Mouse (Mus musculus) adrenal gland, postnatal 25 days (tissue): ENCODE measurements around the gene Gm27027. TPM values are rescaled to one million over a fixed set of nuclear protein-coding genes. Genes with fewer than 3 reads are reported as not detected.
A peak's percentile ranks its signal among the peaks of the same experiment; 100 is the strongest.

Experiments
- DNase-seq: peaks from one replicate; pipeline ENCODE4 v3.0.0; 2021; ENCODE audit warnings: mixed read lengths
- total RNA-seq: library from RNA; stranded (reverse); gene quantifications from 2 replicates; pipeline ENCODE4 v1.2.3, GENCODE M21; 2021

The Gm27027 gene
- total RNA-seq, 1 experiment from 2014 or later = not detected

GRCm38 (mm10) chr2:93928866-93929265 is 67.3 kb downstream of the Gm27027 start:
- no peak for DNase-seq

- no peak for DNase-seq
Observed at GRCm38 (mm10) chr2:93927701-93928437, 68.3 kb downstream of the Gm27027 start.

DNA sequence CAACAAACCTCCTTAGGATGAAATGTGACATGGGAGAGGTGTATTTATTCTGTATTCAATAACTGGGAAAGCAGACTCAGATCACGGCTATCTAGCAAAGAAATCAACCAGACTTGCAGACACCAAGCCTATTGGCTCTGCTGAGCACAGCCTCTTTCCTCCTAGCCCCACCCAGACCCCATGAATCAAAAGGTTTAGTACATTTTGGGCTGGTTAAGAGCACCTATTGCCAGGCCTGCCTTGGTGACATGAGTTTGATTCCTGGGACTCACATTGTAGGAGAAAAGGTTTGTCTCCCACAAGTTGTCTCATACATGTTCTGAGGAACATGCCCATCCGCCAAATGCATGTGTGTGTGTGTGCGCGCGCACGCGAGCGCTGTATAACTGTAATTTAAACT is 70.0 kb downstream of the Gm27027 start:
- DNase-seq = no peak

- no peak for DNase-seq
Observed at GRCm38 (mm10) chr2:93919093-93919492, 77.1 kb downstream of the Gm27027 start.

DNA sequence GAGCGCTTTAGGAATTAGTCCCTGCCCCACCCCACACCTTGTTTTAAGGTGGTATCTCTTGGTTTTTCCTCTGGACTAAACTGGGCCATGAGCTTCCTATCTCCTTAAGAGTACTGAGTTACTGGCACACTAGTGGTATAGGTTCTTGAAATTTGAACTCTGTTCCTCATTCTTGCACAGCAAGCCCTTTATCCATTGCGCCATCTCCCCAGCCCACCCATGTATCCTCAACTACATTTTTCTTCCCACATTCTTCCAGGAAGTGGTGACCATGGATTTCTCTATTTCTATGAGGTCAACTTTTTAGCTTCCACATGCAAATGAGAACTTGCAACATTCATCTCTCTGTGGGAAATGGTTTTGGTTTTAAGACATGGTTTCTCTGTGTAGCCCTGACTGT is 82.6 kb downstream of the Gm27027 start:
- no peak for DNase-seq

- peak; percentile 46 for DNase-seq
Observed at GRCm38 (mm10) chr2:93911942-93912341, 84.2 kb downstream of the Gm27027 start.

GRCm38 (mm10) chr2:93909716-93910115 is 86.4 kb downstream of the Gm27027 start:
- no peak for DNase-seq

DNA sequence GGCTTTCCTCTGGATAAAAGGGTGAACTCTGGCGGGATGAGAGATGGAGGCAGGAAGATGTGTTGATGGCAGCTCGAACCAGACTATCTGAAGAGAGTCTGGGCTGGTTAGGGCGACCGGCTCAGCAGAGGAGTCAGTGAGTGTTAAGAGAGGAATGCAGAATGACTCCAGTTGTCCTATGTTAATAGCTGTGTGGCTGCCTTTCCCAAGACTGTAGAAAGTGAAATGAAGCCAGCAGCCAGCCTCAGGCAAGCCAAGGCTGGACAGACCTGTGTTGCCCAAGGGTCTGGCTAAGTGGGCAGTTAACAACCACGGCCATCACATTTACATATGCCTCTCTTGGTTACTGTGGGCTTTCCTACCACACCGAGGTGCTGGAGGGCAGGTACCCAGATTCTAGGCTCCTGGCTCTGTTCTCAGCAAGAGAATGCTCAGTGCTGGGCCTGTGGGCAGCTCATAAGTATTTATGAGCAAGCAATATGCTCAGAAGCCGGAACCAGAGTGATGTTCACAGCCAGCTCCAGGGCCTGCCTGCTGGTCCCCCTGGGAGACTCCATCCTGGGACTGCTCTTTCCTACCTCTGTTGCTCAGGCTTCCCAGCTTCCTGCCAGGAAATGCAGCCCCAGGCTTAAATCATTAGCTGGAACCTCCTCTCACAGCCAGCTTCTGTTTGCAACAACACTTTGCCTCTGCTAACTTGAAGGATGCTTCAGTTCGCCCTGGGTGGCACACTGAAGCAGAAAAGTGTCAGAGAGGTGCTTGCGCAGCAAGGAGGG is 88.4 kb downstream of the Gm27027 start:
- DNase-seq = no peak

Other genes starting within 250 kb of the Gm27027 start
- 101 and 105 TPM in 2 replicates for gene Ext2, start 173.8 kb downstream of the Gm27027 start, total RNA-seq
- gene Accs, start 146.4 kb downstream of the Gm27027 start, total RNA-seq = 10.0 and 13.3 TPM in 2 replicates
- 0.76 TPM in 1 of 2 replicates, not detected in the other for gene Accsl, start 127.2 kb downstream of the Gm27027 start, total RNA-seq
- gene Gm13889, start 39.2 kb downstream of the Gm27027 start, total RNA-seq = 18.3 and 20.5 TPM in 2 replicates
- gene Alkbh3, start 14.5 kb upstream of the Gm27027 start, total RNA-seq = 48.2 and 56.0 TPM in 2 replicates
- 152 and 165 TPM in 2 replicates for gene Hsd17b12, start 161.6 kb upstream of the Gm27027 start, total RNA-seq